Mouse (Mus musculus) left cerebral cortex, adult 6 months (tissue): ENCODE measurements around the gene Fam171b. TPM values are rescaled to one million over a fixed set of nuclear protein-coding genes. Genes with fewer than 3 reads are reported as not detected.

Experiments
- long read RNA-seq, 2 experiments: library from polyadenylated mRNA; unstranded; transcript quantifications; one replicate each; pipeline ENCODE4 v2.0.0; 2019 to 2020
- polyA plus RNA-seq: library from polyadenylated mRNA; unstranded; fragments of <200 nt; fragmentation: Nextera tagmentation; gene quantifications from 2 replicates; pipeline ENCODE4 v1.2.3, GENCODE M21; 2021

The Fam171b gene
- 64.1 and 91.0 TPM in 2 replicates for polyA plus RNA-seq
- long read RNA-seq, experiment 1, full-length matches to known transcripts: 937 of 1,197 reads
- long read RNA-seq, experiment 1, partial matches to known transcripts: 112 of 1,197 reads
- long read RNA-seq, experiment 1, other reads (novel, unspliced or antisense): 148 of 1,197 reads
- long read RNA-seq, experiment 2, full-length matches to known transcripts: 154 of 313 reads
- long read RNA-seq, experiment 2, partial matches to known transcripts: 110 of 313 reads
- long read RNA-seq, experiment 2, other reads (novel, unspliced or antisense): 49 of 313 reads

DNA sequence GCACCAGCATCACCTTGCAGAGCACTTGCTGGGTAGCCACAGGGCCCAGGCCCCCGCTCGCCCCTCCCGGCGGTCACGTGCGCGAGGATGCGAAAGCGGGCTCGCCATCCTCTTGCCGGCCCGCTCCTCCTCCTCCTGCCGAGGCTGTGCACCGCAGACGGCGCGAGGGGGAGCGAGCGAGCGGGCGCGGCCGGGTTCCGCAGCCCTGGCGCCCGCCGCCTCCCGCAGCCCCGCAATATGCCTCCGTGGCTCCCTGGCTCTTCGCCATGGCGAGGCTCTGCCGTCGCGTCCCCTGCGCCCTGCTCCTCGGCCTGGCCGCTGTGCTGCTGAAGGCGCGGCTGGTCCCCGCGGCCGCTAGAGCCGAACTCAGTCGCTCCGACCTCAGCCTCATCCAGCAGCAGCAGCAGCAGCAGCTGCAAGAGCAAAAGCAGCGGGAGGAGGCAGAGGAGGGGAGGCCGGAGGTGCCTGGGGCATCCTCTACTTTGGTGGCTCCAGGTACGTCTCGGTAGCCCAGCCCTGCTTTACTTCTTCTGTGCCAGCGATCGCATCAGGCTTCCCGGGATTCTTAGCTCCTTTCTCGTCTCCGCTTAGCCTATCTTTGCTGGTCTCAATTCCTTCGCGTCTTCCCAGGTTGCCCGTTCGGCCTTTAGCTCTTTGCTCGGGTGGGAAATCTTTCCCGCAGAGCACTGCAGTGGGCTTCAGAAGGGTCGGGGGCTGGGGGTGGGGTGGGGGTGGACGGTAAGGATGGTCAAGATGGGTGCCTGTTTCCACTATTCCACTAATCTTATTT is at the start of gene Fam171b:
Fam171b (plus strand) TSS at position 154 of the 790 bp plus-strand sequence.

Other genes starting within 250 kb of the Fam171b start
- 223 and 224 TPM in 2 replicates for gene Zc3h15, start 168.2 kb upstream of the Fam171b start, polyA plus RNA-seq
- 63.5 and 87.6 TPM in 2 replicates for gene Itgav, start 88.2 kb upstream of the Fam171b start, polyA plus RNA-seq
- gene Zswim2, start 128.6 kb downstream of the Fam171b start, polyA plus RNA-seq: not detected in 2 replicates
- not detected in 2 replicates for gene Gm13698, start 143.1 kb downstream of the Fam171b start, polyA plus RNA-seq
- not detected in 2 replicates for gene Gm13693, start 148.9 kb downstream of the Fam171b start, polyA plus RNA-seq
- not detected in 2 replicates for gene Gm13695, start 154.7 kb downstream of the Fam171b start, polyA plus RNA-seq
- not detected in 2 replicates for gene Gm13696, start 160.5 kb downstream of the Fam171b start, polyA plus RNA-seq
- not detected in 2 replicates for gene Gm13694, start 166.3 kb downstream of the Fam171b start, polyA plus RNA-seq
- gene Gm13697, start 172.1 kb downstream of the Fam171b start, polyA plus RNA-seq: not detected in 2 replicates
- gene Gm13691, start 177.9 kb downstream of the Fam171b start, polyA plus RNA-seq: not detected in 2 replicates